Mouse (Mus musculus): ENCODE data around the gene Esrrg.

Gene Esrrg

GRCm38 (mm10) chr1:187911201-187911600, 302.6 kb downstream of the Esrrg start:
- no peak for DNase-seq (ENCODE audit: low spot score)

- no peak for DNase-seq (ENCODE audit: low spot score)
Observed at GRCm38 (mm10) chr1:187918303-187918702, 309.7 kb downstream of the Esrrg start.

GRCm38 (mm10) chr1:187918939-187919338, 310.3 kb downstream of the Esrrg start:
- no peak for DNase-seq (ENCODE audit: low spot score)

GRCm38 (mm10) chr1:187920156-187920777, 311.7 kb downstream of the Esrrg start:
- no peak for DNase-seq (ENCODE audit: low spot score)

GRCm38 (mm10) chr1:187931146-187931545, 322.6 kb downstream of the Esrrg start:
- DNase-seq (ENCODE audit: low spot score) = no peak

- DNase-seq (ENCODE audit: low spot score) = no peak
Observed at GRCm38 (mm10) chr1:187938652-187939051, 330.1 kb downstream of the Esrrg start.

GRCm38 (mm10) chr1:187939078-187939477, 330.5 kb downstream of the Esrrg start:
- DNase-seq (ENCODE audit: low spot score) = no peak

- no peak for DNase-seq (ENCODE audit: low spot score)
Observed at GRCm38 (mm10) chr1:187951506-187951905, 342.9 kb downstream of the Esrrg start.

GRCm38 (mm10) chr1:187956702-187957101, 348.1 kb downstream of the Esrrg start:
- DNase-seq (ENCODE audit: low spot score) = no peak

GRCm38 (mm10) chr1:187959192-187959591, 350.6 kb downstream of the Esrrg start:
- DNase-seq (ENCODE audit: low spot score) = no peak

- DNase-seq (ENCODE audit: low spot score) = no peak
Observed at GRCm38 (mm10) chr1:187961452-187961851, 352.9 kb downstream of the Esrrg start.

GRCm38 (mm10) chr1:187964829-187965760, 356.5 kb downstream of the Esrrg start:
- DNase-seq (ENCODE audit: low spot score) = no peak

GRCm38 (mm10) chr1:187965921-187966320, 357.3 kb downstream of the Esrrg start:
- no peak for DNase-seq (ENCODE audit: low spot score)

GRCm38 (mm10) chr1:187968379-187968778, 359.8 kb downstream of the Esrrg start:
- DNase-seq (ENCODE audit: low spot score) = no peak

GRCm38 (mm10) chr1:187969491-187969890, 360.9 kb downstream of the Esrrg start:
- no peak for DNase-seq (ENCODE audit: low spot score)

GRCm38 (mm10) chr1:187974396-187974795, 365.8 kb downstream of the Esrrg start:
- DNase-seq (ENCODE audit: low spot score) = no peak

GRCm38 (mm10) chr1:187975465-187976352, 367.1 kb downstream of the Esrrg start:
- no peak for DNase-seq (ENCODE audit: low spot score)

- no peak for DNase-seq (ENCODE audit: low spot score)
Observed at GRCm38 (mm10) chr1:187976353-187976730, 367.8 kb downstream of the Esrrg start.

GRCm38 (mm10) chr1:187981028-187981427, 372.4 kb downstream of the Esrrg start:
- DNase-seq (ENCODE audit: low spot score) = no peak

GRCm38 (mm10) chr1:187983177-187983576, 374.6 kb downstream of the Esrrg start:
- DNase-seq (ENCODE audit: low spot score) = no peak

- no peak for DNase-seq (ENCODE audit: low spot score)
Observed at GRCm38 (mm10) chr1:187990161-187990560, 381.6 kb downstream of the Esrrg start.
